Mouse (Mus musculus): Measurements from ENCODE around the gene Lrrc1.

The Lrrc1 gene

GRCm38 (mm10) chr9:77502548-77503438 is 41.9 kb downstream of the Lrrc1 start:
- DNase-seq (ENCODE audit: extremely low spot score, low read depth, low spot score) = no peak

GRCm38 (mm10) chr9:77502171-77502547 is 42.5 kb downstream of the Lrrc1 start:
- DNase-seq (ENCODE audit: extremely low spot score, low read depth, low spot score) = no peak

DNA sequence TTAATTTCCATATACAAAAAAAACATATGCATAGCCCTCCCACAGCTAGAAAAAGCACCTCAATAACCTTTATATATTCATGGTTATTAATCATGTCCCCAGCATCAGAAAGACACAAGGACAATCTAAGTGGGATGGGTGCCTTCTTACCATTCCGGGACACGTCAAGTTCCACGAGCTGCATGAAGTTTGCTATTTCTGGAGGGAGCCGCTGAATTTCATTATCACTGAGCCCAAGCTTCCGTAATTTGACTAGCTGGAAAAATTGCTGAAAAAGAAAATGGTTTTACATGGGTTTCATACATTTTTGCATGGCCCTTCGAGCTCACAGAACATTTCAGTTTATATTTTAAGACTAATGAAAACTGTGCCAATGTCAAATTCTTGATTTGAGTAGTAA is 45.6 kb downstream of the Lrrc1 start:
- no peak for DNase-seq (ENCODE audit: extremely low spot score, low read depth, low spot score)

DNA sequence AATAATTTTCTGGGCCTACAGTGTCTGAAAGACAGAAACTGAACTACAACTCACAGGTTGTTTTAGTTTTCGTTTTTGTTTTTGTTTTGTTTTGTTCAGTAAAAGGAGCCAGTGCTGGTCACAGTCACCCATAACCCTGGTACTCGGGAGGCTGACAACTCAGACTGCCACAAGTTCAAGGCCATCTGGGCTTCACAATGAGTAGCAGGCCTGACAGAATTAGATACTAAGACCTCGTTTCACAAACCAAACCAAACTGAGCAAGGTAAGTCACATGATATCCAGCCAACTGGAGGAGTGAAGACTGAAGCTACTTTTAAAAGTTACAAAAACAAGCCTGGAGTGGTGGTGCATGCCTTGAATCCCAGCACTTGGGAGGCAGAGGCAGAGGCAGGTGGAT is 46.3 kb downstream of the Lrrc1 start:
- no peak for DNase-seq (ENCODE audit: extremely low spot score, low read depth, low spot score)

DNA sequence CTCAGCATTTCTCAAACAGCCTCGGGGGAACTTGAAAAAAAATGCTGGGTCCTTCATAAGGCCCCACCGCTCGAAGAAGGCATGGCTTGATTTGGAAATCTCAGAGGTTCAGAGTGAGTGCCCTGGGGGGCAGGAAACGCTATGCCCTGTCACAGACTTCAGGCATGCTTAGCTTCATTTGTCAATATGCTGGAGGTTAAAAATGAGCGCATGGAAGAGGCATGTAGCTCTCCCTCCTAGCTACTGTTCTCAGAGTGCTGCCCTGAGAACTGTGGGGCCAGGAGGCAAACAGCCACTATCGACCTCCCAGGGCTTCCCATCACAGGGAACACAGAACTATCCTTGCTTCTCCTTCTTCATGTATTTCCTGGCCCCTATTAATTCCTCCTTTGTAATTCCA is 47.5 kb downstream of the Lrrc1 start:
- no peak for DNase-seq (ENCODE audit: extremely low spot score, low read depth, low spot score)

- DNase-seq (ENCODE audit: extremely low spot score, low read depth, low spot score) = no peak
Observed at GRCm38 (mm10) chr9:77496540-77497062, 48.1 kb downstream of the Lrrc1 start.

GRCm38 (mm10) chr9:77494307-77494706 is 50.4 kb downstream of the Lrrc1 start:
- DNase-seq (ENCODE audit: extremely low spot score, low read depth, low spot score) = no peak

- DNase-seq (ENCODE audit: extremely low spot score, low read depth, low spot score) = no peak
Observed at GRCm38 (mm10) chr9:77488611-77489010, 56.1 kb downstream of the Lrrc1 start.

DNA sequence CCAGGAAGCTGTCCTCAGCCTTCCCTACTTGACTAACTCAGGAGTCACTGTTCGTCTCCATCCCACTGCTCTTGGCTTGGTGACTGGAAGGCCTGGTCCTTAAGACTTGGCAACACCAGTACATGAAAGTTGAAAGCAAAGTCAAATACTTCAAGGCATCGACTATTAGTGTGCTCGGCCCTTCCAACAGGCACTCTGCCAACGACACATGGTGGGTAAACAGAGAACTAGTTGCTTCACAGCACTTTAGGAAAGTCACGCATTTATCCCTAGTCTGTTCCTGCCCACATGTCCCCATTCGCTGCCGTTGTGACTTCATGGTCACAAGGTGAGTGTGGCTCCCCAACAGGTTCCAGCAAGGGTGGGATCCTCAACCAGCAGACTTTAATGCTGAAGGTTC is 57.2 kb downstream of the Lrrc1 start:
- no peak for DNase-seq (ENCODE audit: extremely low spot score, low read depth, low spot score)

GRCm38 (mm10) chr9:77485915-77486314 is 58.8 kb downstream of the Lrrc1 start:
- no peak for DNase-seq (ENCODE audit: extremely low spot score, low read depth, low spot score)

DNA sequence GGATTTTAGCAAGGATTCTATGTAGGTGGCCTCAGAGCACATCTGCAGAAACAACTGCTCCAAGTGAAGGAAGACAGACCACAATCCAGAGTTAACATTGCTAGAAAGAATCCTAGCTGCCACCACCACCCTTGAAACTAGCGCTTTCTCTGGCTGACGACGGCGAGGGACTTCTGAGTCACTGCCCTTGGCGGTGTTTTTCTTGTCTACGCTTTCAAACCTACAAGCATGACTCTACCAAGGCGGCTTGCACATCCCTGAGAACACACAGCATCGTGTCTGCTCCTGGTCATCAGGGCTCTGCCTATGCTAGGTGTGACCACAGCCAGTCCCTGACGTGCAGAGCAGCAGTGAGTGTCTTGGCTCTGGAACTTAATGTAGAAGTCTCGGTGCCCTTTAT is 59.9 kb downstream of the Lrrc1 start:
- no peak for DNase-seq (ENCODE audit: extremely low spot score, low read depth, low spot score)

DNA sequence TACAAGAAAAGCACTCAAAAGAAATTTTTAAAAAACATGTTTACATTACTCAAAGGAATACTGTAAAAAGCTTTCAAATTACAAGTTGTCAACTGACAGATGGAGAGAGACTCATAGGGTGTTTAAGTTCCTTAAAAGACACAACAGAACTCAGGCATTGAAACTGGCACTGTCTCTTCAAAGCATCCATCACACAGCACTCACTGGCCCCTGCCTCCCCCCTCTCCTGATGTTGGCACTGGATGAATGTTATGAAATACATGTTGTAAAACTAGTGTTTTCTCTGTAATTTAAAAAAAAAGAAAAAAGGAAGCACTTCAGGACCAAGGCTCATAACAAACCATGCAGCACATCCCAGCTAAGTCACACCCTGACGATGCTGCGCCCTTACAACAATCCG is 61.1 kb downstream of the Lrrc1 start:
- DNase-seq (ENCODE audit: extremely low spot score, low read depth, low spot score) = no peak

DNA sequence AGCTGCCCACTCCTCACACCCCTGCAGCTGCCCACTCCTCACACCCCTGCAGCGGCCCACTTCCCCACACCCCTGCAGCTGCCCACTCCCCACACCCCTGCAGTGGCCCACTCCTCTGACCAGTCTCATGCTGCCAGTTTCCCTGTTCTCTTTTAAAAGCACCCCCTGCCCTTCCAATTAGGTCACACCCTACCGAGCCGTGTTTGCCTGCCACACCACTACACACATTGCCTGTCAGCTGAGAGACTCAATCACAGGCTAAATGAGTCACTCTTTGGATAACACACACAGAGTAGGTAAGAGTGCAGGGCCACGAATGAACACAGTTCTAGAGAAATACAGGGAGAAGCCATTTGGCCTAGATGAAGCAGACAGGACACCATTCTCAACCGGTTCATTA is 62.4 kb downstream of the Lrrc1 start:
- DNase-seq (ENCODE audit: extremely low spot score, low read depth, low spot score) = no peak

- DNase-seq (ENCODE audit: extremely low spot score, low read depth, low spot score) = no peak
Observed at GRCm38 (mm10) chr9:77481380-77481779, 63.3 kb downstream of the Lrrc1 start.

DNA sequence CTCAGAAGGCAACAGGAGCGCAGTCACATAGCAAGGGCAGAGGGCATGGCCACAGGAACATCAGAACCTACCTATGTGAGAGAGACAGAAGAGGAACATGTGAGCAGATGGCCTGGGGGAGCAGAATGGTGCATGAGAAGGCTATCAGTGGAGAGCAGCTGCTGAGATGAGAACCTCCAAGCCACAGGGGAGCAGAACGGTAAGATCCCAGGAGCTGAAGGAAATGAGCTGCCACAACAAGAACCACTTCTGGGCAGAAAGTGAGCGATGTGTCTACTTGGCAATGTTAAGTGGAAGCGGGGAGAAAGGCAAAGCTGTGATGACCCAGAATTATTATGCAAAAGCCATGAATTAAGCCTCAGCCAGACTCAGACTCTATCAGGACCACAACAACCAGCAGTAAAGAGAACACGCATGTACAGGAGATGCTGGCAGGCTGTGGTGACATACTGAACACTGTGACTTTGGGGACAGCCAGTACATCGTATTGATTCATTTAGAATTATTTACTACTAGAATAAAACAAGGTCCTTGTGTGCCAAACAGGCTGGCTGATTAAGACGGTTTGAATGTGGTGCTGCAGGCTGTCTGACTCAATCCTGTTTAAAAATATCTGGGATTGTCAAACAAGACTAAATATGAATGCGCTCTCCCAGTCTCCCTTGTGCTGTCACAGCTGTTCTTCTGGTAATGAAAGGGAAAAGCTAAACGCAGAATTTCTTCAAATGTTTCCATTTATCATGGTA is 63.9 kb downstream of the Lrrc1 start:
- no peak for DNase-seq (ENCODE audit: extremely low spot score, low read depth, low spot score)

- DNase-seq (ENCODE audit: extremely low spot score, low read depth, low spot score) = no peak
Observed at GRCm38 (mm10) chr9:77480001-77480400, 64.7 kb downstream of the Lrrc1 start.

DNA sequence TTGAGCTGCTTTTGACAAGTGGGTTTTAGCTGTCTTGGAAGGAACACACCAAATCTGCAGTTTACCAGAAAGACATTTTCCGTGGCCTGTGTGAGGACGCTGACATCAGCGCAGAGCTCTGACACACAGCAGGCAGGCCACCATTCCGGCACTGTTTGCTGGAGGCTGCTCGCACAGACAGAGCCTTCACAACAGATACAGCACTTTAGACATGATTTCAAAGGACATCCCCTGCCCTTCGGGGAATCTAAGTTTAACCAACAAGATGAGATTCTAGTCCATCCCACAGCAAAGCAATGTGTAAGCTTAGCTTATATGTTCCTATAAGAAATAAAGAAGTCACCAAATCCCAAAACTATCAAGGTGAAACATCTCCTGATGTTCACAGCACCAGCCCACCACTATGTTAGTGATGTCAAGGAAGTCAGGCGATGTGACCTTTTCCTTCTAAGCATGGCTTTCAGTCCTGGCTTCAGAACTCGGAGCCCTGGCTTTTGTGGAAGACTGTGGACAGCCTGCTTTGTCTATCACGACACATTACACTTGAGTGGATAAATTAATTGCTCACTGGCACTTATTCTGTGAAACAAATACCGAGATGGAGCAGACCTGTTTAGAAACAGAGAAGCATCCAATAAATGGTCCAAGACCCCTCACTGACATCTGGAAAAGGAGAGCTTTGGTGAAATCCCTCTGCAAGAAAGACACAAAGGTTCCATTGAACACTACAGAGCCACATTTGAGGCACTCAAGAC is 66.3 kb downstream of the Lrrc1 start:
- no peak for DNase-seq (ENCODE audit: extremely low spot score, low read depth, low spot score)

- DNase-seq (ENCODE audit: extremely low spot score, low read depth, low spot score) = no peak
Observed at GRCm38 (mm10) chr9:77474535-77474934, 70.1 kb downstream of the Lrrc1 start.

DNA sequence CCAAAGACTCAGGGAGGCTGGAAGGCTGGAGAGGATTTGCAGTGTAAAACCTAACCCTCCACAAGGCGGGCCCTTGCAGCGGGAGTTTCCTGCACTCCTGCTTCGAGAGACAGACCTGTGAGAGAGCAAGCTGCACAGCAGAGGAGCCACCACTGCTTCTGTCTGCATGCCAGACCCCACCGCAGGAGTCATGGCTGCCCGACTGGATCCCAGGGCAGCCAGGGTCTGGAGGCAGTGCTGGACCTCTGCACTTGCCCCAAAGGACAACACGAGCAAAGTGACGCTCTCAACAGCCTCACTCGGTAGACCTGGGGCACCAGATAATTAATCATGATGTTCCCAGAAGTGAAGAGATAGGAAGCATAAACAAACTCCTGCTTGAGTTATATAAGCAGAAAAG is 72.1 kb downstream of the Lrrc1 start:
- no peak for DNase-seq (ENCODE audit: extremely low spot score, low read depth, low spot score)

GRCm38 (mm10) chr9:77471646-77472220 is 72.9 kb downstream of the Lrrc1 start:
- no peak for DNase-seq (ENCODE audit: extremely low spot score, low read depth, low spot score)

All from hindlimb bud, embryonic 11.5 days (tissue).